Mouse (Mus musculus) spleen, adult 2 months (tissue): ENCODE data around the gene Ubac2.

ENCODE experiments used
- CTCF ChIP-seq: fragments of 200-500 bp; IDR thresholded peaks from 2 replicates; pipeline ENCODE4 v1.5.1; 2011; ENCODE audit warnings: mild to moderate bottlenecking, inconsistent platforms; ENCODE audit not compliant: insufficient read depth, insufficient read length, insufficient replicate concordance; ENCODE audit errors: extremely low read depth
- POLR2A ChIP-seq: fragments of 200-500 bp; IDR thresholded peaks from 2 replicates; pipeline ENCODE4 v1.6.1; 2011; ENCODE audit warnings: low read depth, low read length, inconsistent platforms

- TF ChIP-seq CTCF (no peak), POLR2A (no peak)
Measured at GRCm38 (mm10) chr14:122019389-122019788, 141.0 kb downstream of the Ubac2 start.
